Comparison of ENCODE assay signal across 10 mouse cellular contexts in the genomic region with DNA sequence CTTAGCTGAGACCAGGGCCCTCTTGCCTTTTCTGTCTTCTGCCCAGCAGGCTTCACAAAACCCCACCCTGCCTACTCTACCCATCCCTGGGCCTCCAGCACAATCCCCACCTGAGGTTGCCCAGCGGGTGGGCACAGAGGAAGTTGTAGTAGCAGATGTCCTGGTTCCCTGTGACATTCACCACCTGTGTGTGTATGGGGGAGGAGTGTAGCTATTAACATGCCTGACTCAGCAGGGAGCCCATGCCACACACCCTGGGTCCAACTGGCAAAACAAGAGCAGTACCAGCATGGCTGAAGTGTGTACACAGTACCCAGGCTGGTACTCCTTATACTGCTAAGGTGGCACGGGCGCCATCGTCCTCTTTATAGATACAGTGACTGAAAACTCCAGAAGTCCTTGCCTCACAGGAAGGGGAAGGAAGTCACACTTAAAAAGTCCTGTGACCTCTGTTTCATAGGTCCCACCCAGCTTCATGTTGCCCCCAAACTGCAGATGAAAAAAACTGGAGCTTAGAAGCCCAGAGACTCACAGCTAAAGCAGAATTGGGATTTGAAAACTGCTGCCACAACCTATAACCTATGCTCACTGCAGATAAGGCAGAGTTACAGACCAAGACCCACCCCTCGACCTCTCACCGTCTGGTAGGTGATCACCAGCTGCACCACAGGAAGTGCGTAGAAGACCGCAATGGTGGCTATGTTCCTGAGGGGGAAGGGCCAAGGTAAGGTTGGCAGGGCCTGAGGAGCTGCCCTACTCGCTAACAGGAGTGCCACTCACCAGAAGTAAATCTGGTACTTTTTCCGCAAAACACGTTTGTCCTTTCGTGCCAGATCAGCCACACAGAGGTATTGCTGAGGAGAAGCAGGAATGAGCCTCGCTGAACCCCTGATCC. TPM values are rescaled to one million over a fixed set of nuclear protein-coding genes. Genes with fewer than 3 reads are reported as not detected.
A peak's percentile ranks its signal among the peaks of the same experiment; 100 is the strongest.
DNase-seq lines count a peak whose midpoint lies in the region; ATAC-seq lines count a peak whose summit lies in the region.
"Had no signal": no experiment of that assay in that cellular context is flagged by ENCODE, and none has a peak within 500 bp of the region (broad histone marks: within the 10 kb centered on the region; RNA-seq: fewer than 3 reads in every experiment).

No protein-coding gene starts in this region.

- H3K9ac ChIP-seq in forebrain, embryonic 12.5 days = no peak overlapping the region
- H3K9ac ChIP-seq: embryonic facial prominence, embryonic 13.5 days; limb, embryonic 15.5 days; midbrain, embryonic 12.5 days had no signal

- H3K4me1 ChIP-seq in forebrain, embryonic 12.5 days = no peaks in the 10 kb centered on the region
- H3K4me1 ChIP-seq: embryonic facial prominence, embryonic 13.5 days; limb, embryonic 15.5 days; midbrain, embryonic 12.5 days had no signal

- H3K27ac ChIP-seq in forebrain, embryonic 12.5 days = no peak overlapping the region
- H3K27ac ChIP-seq: embryonic facial prominence, embryonic 13.5 days; limb, embryonic 15.5 days; midbrain, embryonic 12.5 days had no signal

- intact Hi-C loops in heart, postnatal 36 days (cut with DNase I) = no loop called here

- no peak overlapping the region for H3K4me2 ChIP-seq in forebrain, embryonic 12.5 days
- H3K4me2 ChIP-seq: embryonic facial prominence, embryonic 13.5 days; limb, embryonic 15.5 days; midbrain, embryonic 12.5 days had no signal

- ATAC-seq in inflammation-experienced regulatory T-cells, adult 6 months = peak; percentile 95
- ATAC-seq in forebrain, embryonic 12.5 days (ENCODE audit: low FRiP score) = no peak

- peaks cover 87% of the 10 kb centered on the region for H3K36me3 ChIP-seq in forebrain, embryonic 12.5 days (replicated peaks)

- no peaks in the 10 kb centered on the region for H3K27me3 ChIP-seq in forebrain, embryonic 12.5 days
- H3K27me3 ChIP-seq: embryonic facial prominence, embryonic 13.5 days; limb, embryonic 15.5 days; midbrain, embryonic 12.5 days had no signal

- no peaks in the 10 kb centered on the region for H3K9me3 ChIP-seq in forebrain, embryonic 12.5 days
- H3K9me3 ChIP-seq: embryonic facial prominence, embryonic 13.5 days; limb, embryonic 15.5 days; midbrain, embryonic 12.5 days had no signal

- H3K4me3 ChIP-seq in forebrain, embryonic 12.5 days (replicated peaks) = no peak overlapping the region
- H3K4me3 ChIP-seq: embryonic facial prominence, embryonic 13.5 days; limb, embryonic 15.5 days; midbrain, embryonic 12.5 days had no signal

- DNase-seq in B cell, adult 2 months = peak; percentile 86 to 89
- DNase-seq in T-cell, adult 2 months (ENCODE audit: low spot score) = peak; percentile 96
- DNase-seq in spleen, postnatal 14 days (ENCODE audit: low spot score in 2 of 2) = peak; percentile 33 to 35
- no peak for DNase-seq in right cerebral cortex, postnatal 4 days
- DNase-seq in heart, postnatal 36 days = no peak

- 90% methylated on average over 13 of the region's 13 CpGs for WGBS in forebrain, embryonic 12.5 days

RNA-seq across cellular contexts. Expression of a gene that starts 8.9 kb away (rescaled TPM):
- 1 to 10 TPM in 2 of 3 experiments, under 1 TPM in 1; 0.40 to 2.2 (median 1.1) TPM for polyA plus RNA-seq in inflammation-experienced regulatory T-cells, adult 6 months (2017; shearing (Covaris generic))
- 10.4 and 16.7 TPM in 2 replicates for polyA plus RNA-seq in forebrain, embryonic 12.5 days (2016; fragmentation: Nextera tagmentation; extraction: Ambion mirVana)
- total RNA-seq in heart, postnatal 36 days (2021) = 10 to 100 TPM; 71.4 TPM

RNA-seq across cellular contexts. Expression of a gene that starts 10.3 kb away (rescaled TPM):
- polyA plus RNA-seq in inflammation-experienced regulatory T-cells, adult 6 months (2017; shearing (Covaris generic)) = 10 to 100 TPM; 27.0 to 48.9 (median 35.8) TPM
- 26.8 and 30.7 TPM in 2 replicates for polyA plus RNA-seq in forebrain, embryonic 12.5 days (2016; fragmentation: Nextera tagmentation; extraction: Ambion mirVana)
- total RNA-seq in heart, postnatal 36 days (2021) = 10 to 100 TPM; 79.7 to 89.1 TPM

RNA-seq across cellular contexts. Expression of a gene that starts 38.0 kb away (rescaled TPM):
- 10 to 100 TPM; 22.5 to 42.6 (median 30.6) TPM for polyA plus RNA-seq in inflammation-experienced regulatory T-cells, adult 6 months (2017; shearing (Covaris generic))
- 92.3 and 96.8 TPM in 2 replicates for polyA plus RNA-seq in forebrain, embryonic 12.5 days (2016; fragmentation: Nextera tagmentation; extraction: Ambion mirVana)
- total RNA-seq in heart, postnatal 36 days (2021) = 10 to 100 TPM; 35.1 to 36.0 TPM

RNA-seq across cellular contexts. Expression of a gene that starts 38.5 kb away (rescaled TPM):
- 10 to 100 TPM; 13.3 to 17.7 (median 17.4) TPM for polyA plus RNA-seq in inflammation-experienced regulatory T-cells, adult 6 months (2017; shearing (Covaris generic))
- polyA plus RNA-seq in forebrain, embryonic 12.5 days (2016; fragmentation: Nextera tagmentation; extraction: Ambion mirVana) = 21.7 TPM in 2 replicates
- 10 to 100 TPM; 13.5 to 15.6 TPM for total RNA-seq in heart, postnatal 36 days (2021)

Comparison
In these comparisons a context has a peak if more than half of its experiments do, and no peak if none do; other contexts are left out.
1. DNase-seq: peak in B cell, adult 2 months (2 of 2), T-cell, adult 2 months (single experiment) and spleen, postnatal 14 days (2 of 2); none in right cerebral cortex, postnatal 4 days (single experiment) and heart, postnatal 36 days (0 of 2).